Mouse (Mus musculus) spleen, adult 18-20 months (tissue): ENCODE measurements around the gene Dbil5.

Source experiments
- DNase-seq, 2 experiments: peaks; one replicate each; pipeline ENCODE4 v3.0.0; 2022; ENCODE audit warnings: mixed read lengths in 2 of 2

Gene Dbil5

DNA sequence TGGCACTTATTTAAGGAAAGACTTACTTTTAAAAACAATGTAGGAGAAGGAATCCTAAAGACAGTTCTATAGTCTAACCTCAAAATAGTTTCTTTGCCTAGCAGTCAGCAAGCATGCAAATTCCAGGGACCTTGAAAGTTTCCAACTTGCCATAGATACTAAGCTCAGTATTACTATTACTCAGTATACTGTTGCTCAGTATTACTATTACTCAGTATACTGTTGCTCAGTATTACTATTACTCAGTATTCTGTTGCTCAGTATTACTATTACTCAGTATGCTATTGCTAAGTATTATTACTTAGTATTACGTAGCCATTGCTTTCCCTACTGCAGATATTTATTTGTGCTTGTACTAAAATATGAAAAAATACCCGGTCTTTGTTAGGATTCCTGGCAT lies 22.3 kb downstream of the Dbil5 start:
- DNase-seq, result no peak

- DNase-seq, result peak; percentile 78 to 89
These were observed 25.7 kb downstream of the Dbil5 start, which contains the start of the genes Mrm3 and Glod4 for GRCm38 (mm10) chr11:76242901-76243810. TSS of gene Mrm3 (plus strand) at chr11:76243715. TSS of gene Glod4 (minus strand) at chr11:76243725.

- no peak for DNase-seq
These were observed 26.6 kb downstream of the Dbil5 start for GRCm38 (mm10) chr11:76243811-76244546.

GRCm38 (mm10) chr11:76246439-76246838 lies 29.0 kb downstream of the Dbil5 start:
- no peak for DNase-seq

GRCm38 (mm10) chr11:76247239-76247638 lies 29.8 kb downstream of the Dbil5 start:
- DNase-seq, result no peak

- DNase-seq, result no peak
These were observed 34.6 kb downstream of the Dbil5 start for GRCm38 (mm10) chr11:76252036-76252435.

- peak; percentile 60 to 85 for DNase-seq
These were observed 35.9 kb downstream of the Dbil5 start for GRCm38 (mm10) chr11:76253145-76253917.

DNA sequence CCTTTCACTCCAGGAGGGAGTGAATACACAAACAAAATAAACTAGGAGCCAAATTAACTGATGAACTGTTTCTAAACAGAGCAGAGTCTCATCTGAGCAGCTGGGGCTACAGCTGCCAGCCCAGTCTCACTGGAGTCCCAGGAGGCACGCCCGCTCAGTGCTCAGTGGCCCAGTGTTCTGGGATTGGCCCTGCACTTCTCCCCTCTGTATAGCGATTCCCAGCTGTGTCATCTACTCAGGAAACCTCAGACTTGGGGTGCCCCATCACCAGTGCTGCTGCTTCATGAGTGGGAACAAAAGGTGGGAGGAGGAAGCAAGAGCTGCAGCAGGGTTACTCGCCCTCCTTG lies 36.5 kb downstream of the Dbil5 start:
- no peak for DNase-seq

- DNase-seq, result no peak
These were observed 38.1 kb downstream of the Dbil5 start for GRCm38 (mm10) chr11:76255431-76256001.

GRCm38 (mm10) chr11:76256129-76256528 lies 38.7 kb downstream of the Dbil5 start:
- DNase-seq, result no peak

GRCm38 (mm10) chr11:76257386-76257785 lies 40.0 kb downstream of the Dbil5 start:
- DNase-seq, result no peak

GRCm38 (mm10) chr11:76258511-76258910 lies 41.1 kb downstream of the Dbil5 start:
- no peak for DNase-seq

GRCm38 (mm10) chr11:76260208-76261050 lies 43.0 kb downstream of the Dbil5 start:
- DNase-seq, result no peak

DNA sequence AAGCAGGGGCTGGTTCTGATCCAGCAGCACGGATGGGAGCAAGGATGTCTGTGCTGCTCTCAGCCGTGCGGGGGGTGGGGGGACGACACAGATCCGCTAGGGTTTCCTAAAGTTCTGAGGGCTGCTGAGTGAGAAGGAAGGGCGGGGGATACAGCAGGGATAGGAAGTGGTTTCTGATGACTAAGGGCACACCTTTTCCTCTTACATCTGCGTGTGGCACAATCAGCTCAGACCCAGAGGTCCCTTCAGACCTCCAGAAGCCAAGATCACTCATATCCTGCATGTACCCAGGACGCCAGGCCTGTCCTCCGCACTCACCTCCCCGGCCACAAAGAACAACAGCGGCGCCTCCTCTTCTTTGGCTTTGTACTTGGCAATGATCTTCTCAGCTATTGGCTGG lies 43.8 kb downstream of the Dbil5 start:
- no peak for DNase-seq

- DNase-seq, result no peak
These were observed 45.4 kb downstream of the Dbil5 start for GRCm38 (mm10) chr11:76262611-76263351.

- DNase-seq, result no peak
These were observed 50.1 kb downstream of the Dbil5 start for GRCm38 (mm10) chr11:76267550-76267949.

DNA sequence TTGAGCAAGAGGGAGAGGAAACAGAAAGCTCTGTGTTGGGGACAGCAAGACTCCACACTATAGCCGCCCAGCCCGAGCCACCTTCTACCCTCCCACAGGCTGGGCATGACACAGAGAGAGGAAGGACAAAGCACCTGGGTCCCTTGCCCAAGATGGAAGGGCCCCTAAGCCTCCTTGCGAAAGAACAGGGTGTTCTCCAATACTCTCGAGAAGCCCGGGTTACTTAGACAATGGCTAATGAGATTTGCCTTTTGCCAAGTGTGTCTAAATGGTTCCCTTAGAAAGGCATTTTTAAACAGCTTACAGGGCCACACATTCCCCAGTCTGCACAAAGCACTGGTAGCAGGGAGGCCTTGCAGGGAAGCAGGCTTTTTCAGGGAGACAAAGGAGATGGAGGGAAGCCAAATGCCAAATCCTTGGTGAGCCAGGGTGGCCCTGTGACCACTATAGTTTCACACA lies 50.6 kb downstream of the Dbil5 start:
- DNase-seq, result no peak
